Mouse (Mus musculus): ENCODE measurements around the gene Trim72. TPM values are rescaled to one million over a fixed set of nuclear protein-coding genes. Genes with fewer than 3 reads are reported as not detected.

Gene Trim72
- polyA plus RNA-seq (2017; shearing (Covaris generic)): not detected

DNA sequence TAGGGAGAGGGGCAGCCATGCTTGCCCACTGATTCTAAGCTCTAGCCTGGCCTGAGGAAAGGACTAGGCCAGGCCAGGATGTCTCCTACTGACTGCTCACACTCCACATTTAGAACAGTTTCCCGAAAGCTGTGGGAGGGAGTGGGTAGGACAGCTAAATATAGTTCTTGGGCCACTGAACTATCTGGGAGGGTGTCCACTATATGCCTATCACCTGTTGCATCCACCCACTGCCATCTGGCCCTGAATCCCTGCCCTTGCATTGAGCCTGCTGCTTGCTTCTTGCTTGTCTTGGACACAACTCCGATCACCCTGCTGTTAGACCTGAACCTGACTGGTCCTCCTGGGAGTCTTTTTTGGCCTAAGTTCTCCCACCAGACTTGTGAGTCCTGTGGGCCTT lies at the start of gene Trim72:
Gene Trim72, plus strand, starts transcription at position 262 of the 400 bp plus-strand sequence.

DNA sequence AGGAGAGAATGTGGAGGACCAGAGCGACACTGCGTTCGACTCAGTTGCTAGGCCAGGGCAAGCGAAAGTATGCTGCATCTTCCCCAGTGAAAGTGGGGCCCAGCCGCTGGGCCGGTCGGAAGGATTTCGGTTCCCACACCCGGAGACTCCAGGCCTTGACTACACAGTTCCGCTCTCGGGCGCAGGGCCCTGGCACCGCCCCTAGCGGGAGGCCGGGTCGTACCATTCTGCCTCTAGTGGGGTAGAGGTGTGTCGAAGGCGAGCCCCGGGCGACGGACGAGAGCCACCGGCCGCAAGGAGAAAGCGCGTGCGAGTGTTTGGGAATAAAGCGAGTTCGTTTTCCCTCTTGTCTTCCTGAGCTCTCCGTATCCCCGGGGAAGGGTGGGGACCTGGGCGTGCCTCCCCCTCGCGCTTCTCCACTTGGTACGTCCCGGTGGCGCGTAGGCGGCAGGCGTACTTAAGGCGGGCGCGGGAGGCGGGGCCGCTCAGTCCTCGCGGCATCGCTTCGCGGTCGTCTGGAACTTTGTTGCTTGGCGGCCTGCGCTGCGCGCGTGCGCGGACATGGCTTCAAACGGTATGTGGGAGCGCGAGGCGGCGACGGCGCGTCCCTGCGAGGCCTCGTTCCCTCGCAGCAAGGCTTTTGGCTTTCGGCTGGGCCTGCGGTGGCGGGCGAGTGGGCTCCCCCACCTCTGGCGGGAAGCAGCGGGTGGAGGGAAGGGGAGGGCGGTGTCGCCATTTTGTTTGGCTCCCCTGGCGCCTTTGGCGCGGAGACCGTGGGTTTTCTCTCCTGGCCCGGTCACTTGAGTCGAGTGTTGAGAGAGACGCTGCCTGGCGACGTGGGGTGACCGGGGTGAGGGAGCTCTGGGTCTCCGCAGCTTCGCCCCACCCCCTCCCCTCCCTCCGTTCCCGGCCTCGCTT lies 36.5 kb upstream of the Trim72 start, which contains the start of gene Fus:
Gene Fus, plus strand, starts transcription at position 454 of the 918 bp plus-strand sequence.

DNA sequence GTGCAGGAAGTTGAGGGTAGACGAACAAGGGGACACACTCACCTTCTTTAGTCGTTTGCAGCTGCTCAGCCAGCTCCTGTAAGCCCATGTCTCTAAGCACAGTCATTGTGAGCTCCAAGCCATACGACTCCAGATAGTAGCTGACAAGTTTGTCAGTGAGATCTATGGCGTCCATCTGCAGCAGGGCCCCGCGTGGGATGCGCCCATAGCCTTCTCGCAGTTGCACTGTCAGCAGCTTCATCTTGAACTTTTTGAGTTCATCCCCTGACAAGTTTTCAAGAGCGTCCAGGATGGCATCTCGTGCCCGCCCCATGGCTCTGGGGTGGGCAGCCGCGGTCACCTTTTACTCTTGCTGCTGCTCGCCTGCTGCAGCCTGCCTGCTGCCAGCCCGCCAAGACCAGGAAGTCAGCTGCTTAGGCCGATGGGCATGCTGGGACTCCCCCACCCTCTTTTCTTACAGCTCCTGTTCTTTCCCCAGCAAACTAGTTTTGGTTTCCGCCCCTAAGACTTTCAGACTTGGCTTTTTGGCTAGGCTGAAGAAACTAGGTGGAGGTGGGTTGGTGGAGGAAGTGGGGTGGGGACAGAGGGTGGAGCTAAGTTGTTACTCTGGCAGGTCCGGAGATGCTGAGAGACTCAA lies 10.3 kb upstream of the Trim72 start, which contains the start of gene Pycard:
Gene Pycard, minus strand, starts transcription at position 527 of the 637 bp plus-strand sequence.

Other genes starting within 250 kb of the Trim72 start
- 12.5 TPM for gene Orai3, start 234.1 kb upstream of the Trim72 start, polyA plus RNA-seq (2017; shearing (Covaris generic))
- gene Setd1a, start 227.3 kb upstream of the Trim72 start, polyA plus RNA-seq (2017; shearing (Covaris generic)): 5.9 TPM
- not detected for gene Gm49388, start 218.3 kb upstream of the Trim72 start, polyA plus RNA-seq (2017; shearing (Covaris generic))
- gene Hsd3b7, start 203.3 kb upstream of the Trim72 start, polyA plus RNA-seq (2017; shearing (Covaris generic)): not detected
- 95.9 TPM for gene Stx4a, start 179.7 kb upstream of the Trim72 start, polyA plus RNA-seq (2017; shearing (Covaris generic))
- gene Stx1b, start 179.4 kb upstream of the Trim72 start, polyA plus RNA-seq (2017; shearing (Covaris generic)): 0.51 TPM
- gene Zfp646, start 127.7 kb upstream of the Trim72 start, polyA plus RNA-seq (2017; shearing (Covaris generic)): 23.9 TPM
- gene Zfp668, start 127.1 kb upstream of the Trim72 start, polyA plus RNA-seq (2017; shearing (Covaris generic)): 8.3 TPM
- gene Prss53, start 113.0 kb upstream of the Trim72 start, polyA plus RNA-seq (2017; shearing (Covaris generic)): 0.23 TPM
- not detected for gene Gm21974, start 108.5 kb upstream of the Trim72 start, polyA plus RNA-seq (2017; shearing (Covaris generic))
- 48.9 TPM for gene Vkorc1, start 108.3 kb upstream of the Trim72 start, polyA plus RNA-seq (2017; shearing (Covaris generic))
- 39.1 TPM for gene Bckdk, start 99.9 kb upstream of the Trim72 start, polyA plus RNA-seq (2017; shearing (Covaris generic))
- 30.1 TPM for gene Kat8, start 91.4 kb upstream of the Trim72 start, polyA plus RNA-seq (2017; shearing (Covaris generic))
- gene Prss8, start 73.8 kb upstream of the Trim72 start, polyA plus RNA-seq (2017; shearing (Covaris generic)): 0.33 TPM
- 1.1 TPM for gene Prss36, start 57.2 kb upstream of the Trim72 start, polyA plus RNA-seq (2017; shearing (Covaris generic))
- 170 TPM for gene Fus, start 36.5 kb upstream of the Trim72 start, polyA plus RNA-seq (2017; shearing (Covaris generic))
- gene Pycard, start 10.1 kb upstream of the Trim72 start, polyA plus RNA-seq (2017; shearing (Covaris generic)): 98.6 TPM
- gene Itgam, start 58.7 kb downstream of the Trim72 start, polyA plus RNA-seq (2017; shearing (Covaris generic)): 0.99 TPM
- gene Gm49368, start 58.7 kb downstream of the Trim72 start, polyA plus RNA-seq (2017; shearing (Covaris generic)): not detected
- 0.72 TPM for gene Itgax, start 125.6 kb downstream of the Trim72 start, polyA plus RNA-seq (2017; shearing (Covaris generic))
- gene Itgad, start 150.4 kb downstream of the Trim72 start, polyA plus RNA-seq (2017; shearing (Covaris generic)): 0.24 TPM
- gene Cox6a2, start 202.4 kb downstream of the Trim72 start, polyA plus RNA-seq (2017; shearing (Covaris generic)): not detected
- gene Armc5, start 233.4 kb downstream of the Trim72 start, polyA plus RNA-seq (2017; shearing (Covaris generic)): 19.0 TPM
- gene 9130023H24Rik, start 234.1 kb downstream of the Trim72 start, polyA plus RNA-seq (2017; shearing (Covaris generic)): 0.56 TPM
- gene Tgfb1i1, start 242.9 kb downstream of the Trim72 start, polyA plus RNA-seq (2017; shearing (Covaris generic)): 0.56 TPM

All from effector memory CD4-positive, alpha-beta T cell, adult 7 months (primary cell).